Mouse (Mus musculus) kidney, adult 18-20 months (tissue): Measurements from ENCODE around the gene Trpc3.
"Not testable (repeated sequence)": the region's sequence is repeated elsewhere in the genome, so short reads cannot be mapped to it uniquely, and the experiment has no call there.

Source experiments
- DNase-seq: peaks from one replicate; pipeline ENCODE4 v3.0.0; 2021

The Trpc3 gene

DNA sequence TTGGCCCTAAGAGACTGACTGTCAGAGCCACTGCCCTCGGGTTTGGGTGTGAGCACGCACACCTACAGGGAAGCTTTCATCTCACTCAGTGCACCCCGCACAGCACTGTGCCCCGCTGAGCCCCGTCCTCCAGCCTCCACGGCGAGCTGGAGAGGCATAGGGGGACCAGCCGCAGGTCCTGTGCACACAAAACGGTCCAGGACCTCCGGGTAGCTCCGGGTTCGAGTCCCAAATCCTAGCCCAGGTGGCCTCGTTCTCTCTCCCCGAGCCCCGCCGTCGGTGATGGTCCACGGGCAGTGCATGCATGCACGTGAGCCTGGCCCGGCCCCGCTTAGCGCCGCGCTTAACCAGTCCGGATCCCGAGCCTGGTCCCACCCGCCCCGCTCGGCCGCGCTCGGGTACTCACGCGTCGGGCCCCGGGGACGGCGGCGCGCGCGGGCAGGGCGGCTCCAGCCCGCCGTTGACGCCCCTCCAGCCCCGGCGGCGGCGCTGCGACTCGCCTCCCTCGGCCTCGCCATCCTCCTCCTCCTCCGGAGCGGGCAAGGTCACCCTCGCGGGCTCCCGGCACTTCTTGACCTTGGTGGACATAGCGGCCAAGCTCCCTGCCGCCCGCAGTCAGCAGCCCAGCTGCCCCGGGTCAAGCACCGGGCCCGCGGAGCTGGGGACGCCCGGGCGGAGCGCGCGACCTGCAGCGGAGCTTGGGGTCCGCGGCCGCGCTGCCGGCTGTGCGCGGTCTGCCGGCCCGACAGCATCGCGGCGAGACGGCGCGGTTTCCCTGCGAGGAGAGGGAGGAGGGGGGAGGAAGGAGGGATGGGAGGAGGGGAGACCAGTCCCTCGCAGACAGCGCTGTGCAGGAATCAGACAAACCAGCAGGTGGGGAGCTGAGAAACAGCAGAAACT, at the start of gene Trpc3:
TSS of gene Trpc3 (minus strand) at position 776 of the 900 bp plus-strand sequence.
- peak; percentile 47 for DNase-seq

DNA sequence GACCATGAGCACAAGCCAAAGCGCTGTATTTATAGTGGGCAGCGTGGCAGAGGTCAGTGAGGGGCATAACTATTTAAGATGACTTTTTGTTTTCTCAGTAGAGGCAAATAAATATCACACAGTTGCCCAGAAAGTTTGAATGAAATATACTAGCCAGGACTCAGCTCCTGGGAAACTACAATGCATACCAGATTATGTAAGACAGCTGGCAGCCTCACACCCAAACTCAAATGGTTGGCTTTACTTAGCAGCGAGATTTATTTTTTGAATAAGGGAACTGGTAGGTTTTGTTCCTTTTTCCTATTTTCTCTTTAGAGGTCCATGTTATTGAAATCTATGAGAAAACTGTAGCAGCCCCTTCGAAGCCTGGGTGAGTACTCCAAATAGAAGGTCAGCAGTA, 48.1 kb upstream of the Trpc3 start:
- DNase-seq, result no peak

DNA sequence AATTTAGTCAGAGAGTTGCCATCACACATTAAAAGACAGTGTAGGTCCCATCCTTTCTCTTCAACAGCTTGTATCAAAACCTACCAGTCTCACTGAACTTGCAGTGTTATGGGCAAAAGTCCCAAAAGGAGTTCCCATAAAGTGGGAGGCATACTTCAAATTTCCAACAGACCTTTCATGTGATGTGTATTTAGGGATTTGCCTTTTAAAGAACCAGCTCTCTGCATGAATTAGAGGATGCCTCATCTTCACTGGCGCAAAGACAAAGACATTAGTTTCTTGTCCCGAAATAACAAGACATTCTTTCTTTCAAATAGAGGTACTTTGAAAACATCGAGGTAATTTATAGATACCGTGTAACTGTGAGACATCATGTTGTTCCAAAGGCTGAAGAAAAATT, 43.1 kb upstream of the Trpc3 start:
- DNase-seq, result no peak

DNA sequence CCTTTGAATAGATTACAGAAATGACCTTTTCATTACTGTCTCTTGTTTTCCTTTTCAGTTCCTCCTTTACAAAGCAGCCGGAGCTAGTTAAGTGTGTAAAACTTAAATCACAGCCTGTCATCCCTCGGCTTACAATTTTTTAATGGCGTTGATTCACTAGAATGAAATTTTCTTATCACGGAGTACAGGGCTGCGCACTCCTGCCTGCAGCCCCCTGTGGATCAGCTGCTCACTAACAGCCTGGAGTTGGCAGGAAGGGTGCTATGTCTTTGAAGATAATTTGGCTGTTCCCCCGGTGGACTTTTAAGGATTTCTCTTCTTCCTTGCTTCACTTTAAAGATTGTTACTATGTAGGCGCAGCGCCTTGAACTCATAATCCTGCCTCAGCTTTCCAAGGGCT, 36.6 kb upstream of the Trpc3 start:
- no peak for DNase-seq

DNA sequence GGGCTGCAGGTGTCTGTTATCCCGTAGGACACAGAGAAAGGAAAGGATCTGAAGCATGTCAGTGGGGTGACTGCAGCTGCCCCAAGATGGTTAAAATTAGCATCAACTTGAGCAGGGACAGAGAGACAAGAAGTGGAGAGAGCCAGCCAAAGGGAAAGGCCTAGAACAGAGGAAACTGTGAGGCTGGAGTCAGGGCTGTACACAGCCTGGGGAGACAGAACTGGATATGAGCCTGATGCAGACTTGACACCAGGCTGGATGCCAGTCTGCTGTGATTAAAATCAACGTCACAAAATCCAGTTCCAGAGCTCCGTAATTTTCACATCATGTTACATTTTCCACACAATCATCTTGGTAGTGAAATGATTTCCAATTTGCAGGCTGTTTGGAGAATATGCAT, 31.9 kb upstream of the Trpc3 start:
- DNase-seq, result no peak

DNA sequence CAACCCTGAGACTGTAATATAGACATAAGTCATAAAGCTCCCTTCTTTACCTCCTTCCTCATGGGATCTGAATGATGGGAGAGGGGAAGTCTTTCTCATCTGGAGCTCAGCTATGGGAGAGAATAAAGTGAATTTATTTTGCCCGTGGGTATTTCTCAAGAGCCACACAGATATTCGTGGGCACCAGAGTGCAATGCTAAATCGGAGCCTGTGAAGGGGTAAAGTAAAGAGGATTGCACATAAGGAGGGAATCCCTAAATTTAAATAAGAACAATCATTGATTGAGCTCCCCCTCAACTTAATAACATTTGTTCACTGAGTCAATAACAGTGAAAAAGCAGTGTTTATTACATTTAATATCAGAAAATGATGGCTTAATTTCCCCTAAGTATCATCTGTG, 19.6 kb upstream of the Trpc3 start:
- DNase-seq, result no peak

DNA sequence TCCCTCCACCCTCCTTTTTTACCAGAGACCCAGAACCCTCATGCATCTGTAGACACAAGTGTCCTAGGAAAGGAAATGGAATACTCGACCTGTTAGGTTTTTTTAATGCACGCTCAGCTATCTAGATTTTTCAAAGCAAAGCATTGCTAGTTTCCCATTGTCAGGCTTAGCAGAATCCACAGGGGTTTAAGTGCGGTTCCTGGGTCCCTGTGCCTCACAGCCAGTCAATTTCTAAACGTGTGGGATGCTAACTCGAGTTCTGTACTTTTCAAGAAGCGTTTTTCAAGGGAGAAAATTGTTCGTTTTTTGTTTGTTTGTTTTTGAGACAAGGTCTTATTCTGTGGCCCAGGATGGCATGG, 304 bp upstream of the Trpc3 start:
- DNase-seq, result no peak

DNA sequence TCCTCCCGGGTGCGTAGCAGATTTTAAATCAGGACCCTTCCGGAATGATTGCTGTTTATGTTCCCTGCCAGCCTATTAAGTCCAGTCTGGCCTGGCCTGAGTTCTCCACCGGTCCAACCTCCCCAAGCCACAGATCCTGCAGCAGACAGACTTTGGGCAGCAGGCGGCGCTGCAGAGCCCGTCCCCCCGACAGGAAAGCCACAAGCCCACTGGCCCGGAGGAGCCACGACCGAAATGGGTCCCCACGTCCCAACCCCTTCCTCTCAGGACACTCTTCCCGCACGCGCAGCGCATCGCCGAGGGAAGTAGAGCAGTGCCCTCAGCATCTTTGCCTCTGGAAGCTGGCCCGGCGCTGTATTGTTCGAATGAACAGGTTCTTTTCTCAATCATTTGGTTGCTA, 1.1 kb downstream of the Trpc3 start:
- peak; percentile 74 for DNase-seq

DNA sequence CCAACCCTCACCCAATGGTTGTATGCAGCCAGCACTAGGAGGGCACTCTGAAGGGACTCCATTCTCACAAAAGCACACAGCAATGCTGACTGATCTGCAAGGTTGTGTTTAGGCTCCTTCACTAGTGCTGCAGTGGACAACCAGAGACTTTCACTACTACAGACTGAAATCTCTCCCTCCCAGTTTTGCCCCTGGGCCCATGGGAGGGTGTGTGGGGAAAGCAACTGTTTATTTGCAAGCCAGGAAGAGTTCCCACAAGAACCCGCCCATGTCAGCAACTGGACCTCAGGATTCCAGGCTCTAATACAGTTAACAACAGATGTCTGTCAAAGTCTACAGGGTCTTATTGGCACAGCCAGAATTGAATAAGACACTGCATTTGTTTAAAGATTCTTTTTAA, 14.1 kb downstream of the Trpc3 start:
- DNase-seq, result no peak

DNA sequence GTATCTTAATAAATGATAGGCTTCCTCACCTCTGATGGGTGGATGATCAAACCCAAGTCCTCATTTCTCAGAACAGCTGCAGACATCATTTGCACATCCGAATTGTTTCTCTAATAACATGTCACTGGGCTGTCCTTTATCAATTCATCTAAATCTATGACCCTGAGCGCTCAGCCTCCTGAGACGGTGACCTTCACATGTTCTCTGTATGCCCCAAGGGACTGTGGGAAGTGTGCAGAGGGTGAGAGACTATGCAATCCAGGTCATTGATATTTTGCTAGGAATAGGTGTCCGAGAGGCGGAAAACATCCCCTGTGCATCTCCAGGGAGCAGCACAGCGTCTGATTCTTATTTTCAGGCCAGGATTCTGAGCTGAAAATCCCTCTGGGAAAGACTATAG, 22.2 kb downstream of the Trpc3 start:
- DNase-seq, result no peak

DNA sequence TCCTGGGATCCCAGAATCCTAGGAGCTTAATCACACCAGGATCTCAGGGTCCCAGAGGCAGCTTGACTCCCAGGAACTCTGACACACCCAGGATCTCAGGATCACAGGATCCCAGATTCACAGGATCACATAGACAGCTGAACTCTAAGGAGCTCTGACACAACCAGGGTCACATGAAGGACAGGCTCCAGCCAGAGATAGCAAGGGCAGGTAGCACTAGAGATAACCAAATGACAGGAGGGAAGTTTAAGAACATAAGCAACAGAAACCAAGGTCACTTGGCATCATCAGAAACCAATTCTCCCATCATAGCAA, 44.8 kb downstream of the Trpc3 start:
- not testable (repeated sequence) for DNase-seq

DNA sequence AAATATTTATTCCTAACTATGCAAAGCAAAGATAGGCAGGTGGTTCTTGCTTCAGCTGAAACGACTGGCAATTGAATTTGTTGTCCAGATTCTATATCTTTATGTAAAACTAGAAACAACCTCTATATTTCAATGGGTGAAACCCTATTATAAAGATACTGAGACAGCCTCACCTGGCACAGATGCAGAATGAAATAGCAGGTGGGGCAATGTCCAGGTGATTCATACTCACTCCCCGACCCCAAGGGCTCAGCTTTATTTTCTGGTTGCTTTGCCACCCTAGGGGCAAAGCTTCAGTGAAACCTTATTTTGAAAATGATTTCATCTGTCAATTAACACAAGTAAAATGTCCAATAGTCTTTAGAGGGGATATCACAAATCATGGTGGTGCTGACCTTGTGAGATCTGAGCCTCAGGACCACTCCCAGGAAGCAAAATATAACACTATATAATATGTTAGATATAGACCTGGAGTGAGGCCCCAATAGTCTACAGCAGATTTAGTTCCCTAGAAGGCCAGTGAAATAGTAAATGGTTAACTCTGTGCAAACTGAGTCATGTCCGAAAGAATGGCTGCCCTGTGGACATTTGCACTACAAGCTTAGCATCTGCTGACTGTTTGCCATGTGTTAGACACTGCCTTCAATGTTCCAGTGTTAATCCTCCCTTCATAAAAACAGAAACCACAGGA, 45.3 kb downstream of the Trpc3 start:
- DNase-seq, result no peak

DNA sequence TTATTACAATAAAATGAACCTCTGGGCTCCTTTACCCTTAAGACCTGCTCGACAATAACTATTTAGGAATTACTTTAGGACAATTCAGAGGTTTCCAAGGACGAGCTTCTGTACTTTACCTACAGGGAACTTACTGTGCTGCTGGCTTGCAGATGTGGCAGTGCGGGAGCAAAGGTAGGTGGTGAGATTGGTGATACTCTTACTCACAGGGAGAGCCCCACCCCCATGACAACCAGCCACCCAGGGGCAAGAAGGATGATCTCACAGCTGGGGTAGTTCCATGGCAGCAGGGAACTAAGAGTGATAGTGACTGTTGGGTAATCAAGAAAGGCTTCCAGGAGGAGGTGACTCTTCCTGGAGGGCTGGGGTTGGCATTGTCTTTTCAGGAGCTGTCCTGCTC, 46.6 kb downstream of the Trpc3 start:
- no peak for DNase-seq

DNA sequence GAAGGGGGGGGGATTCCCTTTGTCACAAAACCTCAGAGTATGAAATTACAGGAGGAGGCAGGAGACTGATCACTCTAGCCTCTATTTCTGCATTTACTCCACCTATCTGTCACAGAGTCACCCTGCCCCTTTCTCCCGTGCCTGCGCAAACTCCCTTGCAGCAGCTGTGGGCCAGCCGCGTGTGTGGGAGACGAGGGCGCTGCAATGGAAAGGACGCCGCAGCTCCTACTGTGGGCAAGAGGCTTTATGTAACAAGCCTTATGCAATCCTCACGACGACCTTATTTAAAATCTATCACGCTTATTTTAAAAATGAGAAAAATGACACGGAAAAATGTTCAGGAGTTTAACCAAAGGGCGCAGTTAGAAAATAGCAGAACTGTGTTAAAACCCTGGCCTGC, 47.2 kb downstream of the Trpc3 start:
- DNase-seq, result no peak

DNA sequence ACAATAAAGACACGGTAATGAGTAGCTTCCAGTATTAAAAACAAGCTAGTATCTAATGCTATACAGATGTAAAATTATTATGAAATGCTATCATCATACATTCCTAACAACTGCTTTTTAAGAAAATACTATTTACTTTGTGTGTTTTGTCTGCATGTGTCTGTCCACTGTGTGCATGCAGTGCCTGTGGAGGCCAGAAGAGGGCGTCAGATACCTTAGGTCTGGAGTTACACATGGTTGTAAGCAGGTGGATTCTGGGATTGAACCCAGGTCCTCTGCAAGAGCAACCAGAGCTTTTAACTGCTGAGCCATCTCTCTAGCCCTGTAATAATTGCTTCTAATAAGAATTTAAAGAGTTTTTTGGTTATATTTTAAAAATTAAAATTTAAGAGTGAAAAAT, 49.2 kb downstream of the Trpc3 start:
- no peak for DNase-seq

DNA sequence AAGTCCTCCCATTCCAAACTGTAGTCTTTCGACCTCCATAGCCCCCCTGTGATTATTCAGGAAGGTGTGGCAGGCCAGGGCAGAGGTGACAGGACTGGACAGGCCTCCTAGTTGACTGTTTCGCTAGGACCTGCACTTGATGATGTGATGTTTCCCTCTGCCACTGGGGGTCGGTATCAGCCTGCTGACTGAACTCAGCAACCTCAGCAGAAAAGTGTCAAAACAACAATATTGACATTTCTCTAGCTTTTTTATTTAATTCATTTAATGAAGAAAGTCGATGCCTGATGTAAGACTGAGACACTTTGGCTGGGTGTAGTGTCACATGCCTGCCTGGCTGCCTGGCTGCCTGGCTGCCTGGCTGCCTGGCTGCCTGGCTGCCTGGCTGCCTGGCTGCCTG, 54.5 kb downstream of the Trpc3 start:
- DNase-seq, result peak; percentile 16

DNA sequence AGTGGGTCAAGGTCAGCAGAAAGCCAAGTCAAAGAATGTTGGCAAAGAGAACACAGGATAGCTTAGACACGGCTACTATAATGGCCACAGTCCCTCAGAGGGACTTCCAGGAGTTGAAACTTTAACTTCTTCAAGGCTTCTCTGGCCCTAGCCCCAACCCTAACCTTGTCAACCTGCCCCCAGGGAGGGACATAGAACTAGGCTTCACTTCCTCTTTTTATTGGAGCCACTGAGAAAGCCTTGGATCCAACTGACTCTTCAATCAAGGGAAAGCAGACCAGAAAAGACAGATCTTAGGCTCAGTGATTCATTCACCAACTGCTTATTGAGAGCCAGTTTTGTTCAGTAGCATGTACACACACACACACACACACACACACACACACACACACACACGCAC, 63.2 kb downstream of the Trpc3 start:
- no peak for DNase-seq

DNA sequence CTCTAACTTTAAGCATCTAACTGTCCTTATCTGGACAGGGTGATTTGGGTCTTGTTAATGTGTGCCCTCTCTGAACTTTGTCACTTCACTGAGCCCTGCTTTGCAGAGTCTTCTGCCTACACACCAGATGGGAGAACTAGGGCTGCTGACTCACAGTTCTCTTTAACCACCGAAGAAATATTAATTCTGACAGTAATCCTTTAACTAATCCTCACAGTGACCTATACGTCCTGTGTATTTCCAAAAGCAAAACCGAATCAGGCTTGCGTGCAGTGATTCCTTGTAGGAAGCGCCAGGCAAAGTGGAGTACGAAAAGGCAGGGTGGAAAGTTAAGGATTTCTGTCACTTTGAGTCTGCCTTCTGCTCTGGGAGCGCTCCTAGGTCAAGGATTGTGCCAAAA, 71.8 kb downstream of the Trpc3 start:
- DNase-seq, result peak; percentile 5

DNA sequence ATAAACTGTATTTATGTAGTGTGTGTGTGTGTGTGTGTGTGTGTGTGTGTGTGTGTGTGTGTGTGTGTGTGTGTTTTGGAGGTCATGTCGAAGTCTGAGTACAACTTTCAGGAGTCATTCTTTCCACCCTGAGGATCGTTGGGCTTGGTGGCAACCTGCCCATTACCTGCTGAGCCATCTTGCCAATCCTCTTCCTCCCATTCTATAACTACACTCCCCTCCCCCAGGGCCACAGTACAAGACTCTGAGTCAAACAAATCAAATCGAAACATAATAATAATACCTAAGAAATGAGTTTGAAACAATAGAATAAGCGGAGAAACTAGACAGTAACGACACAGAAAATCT, 76.1 kb downstream of the Trpc3 start:
- no peak for DNase-seq

DNA sequence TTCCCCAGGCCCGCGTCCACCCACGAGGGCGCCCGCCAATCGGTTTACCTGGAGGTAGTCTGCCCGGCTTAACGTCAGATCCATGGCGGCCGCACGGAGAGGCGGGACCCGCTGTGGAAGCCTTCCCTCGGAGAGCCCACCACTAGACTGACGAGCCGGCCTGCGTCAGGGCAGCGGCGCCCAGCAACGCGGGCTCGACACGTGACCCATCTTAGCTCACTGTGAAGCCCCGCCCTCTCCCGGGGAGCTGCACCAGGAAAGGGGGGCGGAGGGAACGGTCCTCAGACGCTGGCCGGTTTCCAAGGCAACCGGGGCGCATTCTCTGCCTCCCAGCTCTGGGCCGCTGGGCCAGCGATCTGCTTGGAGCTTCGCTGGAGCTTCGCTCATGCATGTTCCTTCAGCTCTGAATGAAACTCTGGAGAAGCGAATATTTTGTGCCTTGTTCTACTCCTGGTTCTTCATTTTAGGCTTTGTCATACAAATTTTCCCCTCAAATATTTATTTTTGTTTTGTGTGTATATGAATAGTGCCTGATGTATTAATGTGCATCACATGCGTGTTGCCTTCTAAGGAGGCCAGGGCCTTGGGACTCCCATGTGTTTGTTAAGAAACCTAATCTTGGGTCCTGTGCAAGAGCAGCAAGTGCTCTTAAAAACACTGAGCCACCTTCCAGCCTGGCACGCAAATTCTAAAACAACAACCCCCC, 76.6 kb downstream of the Trpc3 start, which contains the start of gene Bbs7:
TSS of gene Bbs7 (minus strand) at position 276 of the 706 bp plus-strand sequence.
- DNase-seq, result peak; percentile 92

DNA sequence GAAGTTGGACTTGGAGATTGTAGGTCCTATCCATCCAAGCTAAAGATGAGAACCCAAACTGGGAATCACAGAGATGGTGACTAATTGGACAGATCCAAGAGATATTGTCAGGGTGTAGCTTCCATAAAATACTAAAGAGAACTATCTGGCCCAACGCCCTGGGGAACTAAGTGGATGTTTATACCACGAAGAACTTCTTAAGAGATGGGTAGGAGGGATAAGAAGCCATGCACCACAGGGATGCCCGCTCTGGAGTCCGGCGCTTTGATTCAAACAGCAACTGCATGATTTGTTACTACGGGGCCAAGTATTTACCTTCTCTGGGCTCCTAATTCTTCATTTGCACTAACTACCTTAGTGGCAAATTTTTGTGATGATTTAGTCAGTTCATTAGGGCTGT, 77.3 kb downstream of the Trpc3 start:
- DNase-seq, result no peak

DNA sequence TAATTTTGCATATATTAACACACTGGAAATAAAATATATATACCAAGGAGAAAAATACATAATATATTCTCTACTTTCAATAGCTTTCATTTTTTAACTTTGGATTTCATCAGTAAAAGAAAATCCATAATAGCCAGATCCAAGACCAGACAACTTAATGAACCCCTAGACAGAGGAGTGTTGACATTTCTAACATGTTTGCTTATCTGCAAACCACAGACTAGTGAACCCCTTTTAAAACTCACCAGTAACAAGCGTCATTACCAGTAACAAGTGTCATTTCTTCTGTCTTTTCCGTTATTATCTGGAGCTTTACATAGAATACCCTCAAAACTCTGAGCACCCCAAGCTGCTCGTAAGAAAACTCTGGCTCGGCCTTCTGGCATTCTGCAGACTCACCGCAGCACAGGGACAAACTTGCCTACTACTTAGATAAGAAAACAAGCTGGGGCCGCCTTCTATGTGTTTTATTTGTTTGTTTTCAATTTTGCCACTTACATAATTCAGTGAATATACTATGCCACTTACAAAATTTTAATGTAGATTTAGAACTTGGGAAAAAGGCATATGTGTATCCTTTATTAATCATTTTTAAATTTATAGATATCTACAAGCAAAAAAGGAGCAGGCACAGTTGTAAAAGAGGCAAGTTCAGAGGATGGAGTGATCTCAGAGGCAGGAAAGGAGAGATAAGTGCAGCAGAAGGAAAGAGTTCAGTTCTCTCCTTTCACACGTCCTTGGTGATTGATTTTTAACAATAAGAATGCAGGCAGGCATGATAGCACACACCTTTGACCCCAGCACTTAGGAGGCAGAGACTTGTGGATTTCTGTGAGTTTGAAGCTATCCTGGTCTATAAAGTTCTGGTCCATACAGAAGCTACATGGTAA, 83.8 kb downstream of the Trpc3 start:
- no peak for DNase-seq

DNA sequence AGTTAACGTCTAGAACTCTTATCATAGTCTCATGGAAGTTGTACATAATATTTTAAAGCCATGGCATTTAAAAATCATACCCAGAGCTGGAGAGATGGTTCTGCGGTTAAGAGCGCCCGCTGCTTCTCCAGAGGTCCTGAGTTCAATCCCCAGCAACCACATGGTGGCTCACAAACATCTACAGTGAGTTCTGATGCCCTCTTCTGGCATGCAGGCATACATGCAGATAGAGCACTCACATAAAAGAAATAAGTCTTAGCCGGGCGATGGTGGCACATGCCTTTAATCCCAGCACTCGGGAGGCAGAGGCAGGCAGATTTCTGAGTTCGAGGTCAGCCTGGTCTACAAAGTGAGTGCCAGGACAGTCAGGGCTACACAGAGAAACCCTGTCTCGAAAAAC, 90.2 kb downstream of the Trpc3 start:
- DNase-seq, result not testable (repeated sequence)
